Mouse (Mus musculus) lung, adult 2 months (tissue): ENCODE results near the gene Hoxb6.

Source experiments
- CTCF ChIP-seq: fragments of 200-500 bp; IDR thresholded peaks from 2 replicates; pipeline ENCODE4 v1.5.1; 2011; ENCODE audit warnings: mild to moderate bottlenecking, low read length, control low read depth; ENCODE audit not compliant: insufficient read depth
- POLR2A ChIP-seq: fragments of 200-500 bp; IDR thresholded peaks from 2 replicates; pipeline ENCODE4 v1.6.1; 2011; ENCODE audit warnings: low read depth, mild to moderate bottlenecking, control low read depth, low read length, borderline replicate concordance; ENCODE audit errors: extremely low read depth

DNA sequence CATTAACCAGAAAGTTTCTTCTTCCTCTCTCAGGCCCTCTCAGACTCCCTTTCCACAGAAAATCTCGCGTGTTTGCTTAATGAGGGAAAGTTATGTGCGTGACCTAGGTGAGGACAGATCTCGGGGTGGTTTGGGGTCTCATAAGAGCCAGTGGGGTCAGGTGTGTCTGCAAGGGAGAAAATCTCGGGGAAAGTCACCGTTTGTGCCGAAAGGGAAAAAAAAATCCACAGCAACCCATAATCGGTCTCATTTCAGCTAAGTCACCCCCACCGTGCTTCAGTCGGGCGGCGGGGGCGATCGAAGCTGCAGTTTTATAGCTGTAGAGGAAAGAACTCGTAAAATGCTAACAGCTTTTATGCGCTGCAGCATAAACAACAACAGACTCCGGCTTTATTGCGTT, 10.9 kb upstream of the Hoxb6 start:
- TF ChIP-seq POLR2A (no peak), CTCF (no peak)
